Mouse (Mus musculus) ES-Bruce4 (cell line): ENCODE data around the gene Trpv4. TPM values are rescaled to one million over a fixed set of nuclear protein-coding genes. Genes with fewer than 3 reads are reported as not detected.

Experiments
- H3K27ac ChIP-seq: 2 replicates; pipeline ENCODE4 v1.5.1; 2012; ENCODE audit warnings: low read length, inconsistent platforms; ENCODE audit not compliant: insufficient read depth
- H3K27me3 ChIP-seq: 2 replicates; pipeline ENCODE4 v1.6.1; 2012; ENCODE audit warnings: mild to moderate bottlenecking, low read length, inconsistent platforms; ENCODE audit not compliant: control insufficient read depth, poor library complexity, insufficient read depth, severe bottlenecking
- H3K36me3 ChIP-seq: 2 replicates; pipeline ENCODE4 v1.6.1; 2012; ENCODE audit warnings: inconsistent platforms, mild to moderate bottlenecking, low read length, moderate library complexity; ENCODE audit not compliant: control insufficient read depth, poor library complexity, insufficient read depth, severe bottlenecking
- H3K4me1 ChIP-seq: one replicate; pipeline ENCODE4 v1.8.1; 2011; ENCODE audit warnings: low read length; ENCODE audit not compliant: control insufficient read depth, insufficient read depth
- H3K4me3 ChIP-seq: 2 replicates; pipeline ENCODE4 v1.5.1; 2011; ENCODE audit warnings: low read depth, mild to moderate bottlenecking, low read length
- H3K9ac ChIP-seq: 2 replicates; pipeline ENCODE4 v1.6.1; 2012; ENCODE audit warnings: low read depth, mild to moderate bottlenecking, inconsistent platforms; ENCODE audit not compliant: poor library complexity, severe bottlenecking
- H3K9me3 ChIP-seq: replicated peaks from 2 replicates; pipeline ENCODE4 v1.6.1; 2012; ENCODE audit warnings: mild to moderate bottlenecking, low read length, inconsistent platforms; ENCODE audit not compliant: control insufficient read depth, poor library complexity, insufficient read depth, severe bottlenecking
- CTCF ChIP-seq: IDR thresholded peaks from one replicate; pipeline ENCODE4 v1.8.1; 2011; ENCODE audit warnings: low read depth, low read length
- EP300 ChIP-seq: IDR thresholded peaks from 2 replicates; pipeline ENCODE4 v1.6.1; 2011; ENCODE audit warnings: low read depth, low read length; ENCODE audit not compliant: insufficient read depth
- POLR2A ChIP-seq: IDR thresholded peaks from one replicate; pipeline ENCODE4 v1.8.1; 2011; ENCODE audit warnings: low read length; ENCODE audit not compliant: insufficient read depth
- polyA plus RNA-seq: library from polyadenylated mRNA; stranded (reverse); fragments of >200 nt; gene quantifications from 2 replicates; pipeline ENCODE4 v1.2.4, GENCODE M21; 2011; ENCODE audit warnings: low read depth; ENCODE audit not compliant: missing spikeins, insufficient read depth, insufficient read length

Gene Trpv4
- polyA plus RNA-seq, 1 experiment: 4.2 TPM

GRCm38 (mm10) chr5:114620305-114620704 lies 37.9 kb downstream of the Trpv4 start:
- H3K9me3 ChIP-seq: no peaks in the 10 kb centered on the region

GRCm38 (mm10) chr5:114618851-114619250 lies 39.4 kb downstream of the Trpv4 start:
- Histone ChIP-seq H3K36me3 (no peaks in the 10 kb centered on the region), H3K27ac (no peak overlapping the region), H3K9ac (no peak overlapping the region), H3K4me1 (no peaks in the 10 kb centered on the region), H3K9me3 (no peaks in the 10 kb centered on the region), H3K4me3 (no peak overlapping the region), H3K27me3 (no peaks in the 10 kb centered on the region)
- TF ChIP-seq EP300 (no peak), CTCF (peak; percentile 90), POLR2A (no peak)

More at GRCm38 (mm10) chr5:114620305-114620704, 37.9 kb downstream of the Trpv4 start:
- Histone ChIP-seq H3K36me3 (no peaks in the 10 kb centered on the region), H3K9ac (no peak overlapping the region), H3K4me3 (no peak overlapping the region), H3K27me3 (no peaks in the 10 kb centered on the region), H3K27ac (no peak overlapping the region), H3K4me1 (no peaks in the 10 kb centered on the region)
- peak; percentile 87 for TF ChIP-seq CTCF
- no peak for TF ChIP-seq EP300

- Histone ChIP-seq H3K4me3 (no peak overlapping the region), H3K4me1 (no peaks in the 10 kb centered on the region), H3K36me3 (no peaks in the 10 kb centered on the region), H3K9ac (no peak overlapping the region), H3K27ac (no peak overlapping the region), H3K9me3 (no peaks in the 10 kb centered on the region), H3K27me3 (no peaks in the 10 kb centered on the region)
- no peak for TF ChIP-seq CTCF
- TF ChIP-seq POLR2A: no peak
- TF ChIP-seq EP300: no peak
Measured at GRCm38 (mm10) chr5:114617809-114618208, 40.4 kb downstream of the Trpv4 start.

- no peak overlapping the region for H3K9ac ChIP-seq
- no peaks in the 10 kb centered on the region for H3K36me3 ChIP-seq
- no peak overlapping the region for H3K27ac ChIP-seq
- H3K27me3 ChIP-seq: no peaks in the 10 kb centered on the region
- H3K4me3 ChIP-seq: no peak overlapping the region
- no peaks in the 10 kb centered on the region for H3K4me1 ChIP-seq
- TF ChIP-seq POLR2A (no peak), EP300 (no peak)
- H3K9me3 ChIP-seq: no peaks in the 10 kb centered on the region
Measured at GRCm38 (mm10) chr5:114616336-114617061, 41.7 kb downstream of the Trpv4 start.

GRCm38 (mm10) chr5:114614863-114615262 lies 43.4 kb downstream of the Trpv4 start:
- Histone ChIP-seq H3K27ac (no peak overlapping the region), H3K9ac (no peak overlapping the region), H3K9me3 (no peaks in the 10 kb centered on the region), H3K4me3 (no peak overlapping the region), H3K36me3 (no peaks in the 10 kb centered on the region), H3K4me1 (no peaks in the 10 kb centered on the region), H3K27me3 (no peaks in the 10 kb centered on the region)
- TF ChIP-seq EP300: no peak
- TF ChIP-seq CTCF: no peak
- no peak for TF ChIP-seq POLR2A

GRCm38 (mm10) chr5:114611968-114612608 lies 46.1 kb downstream of the Trpv4 start:
- H3K27ac ChIP-seq: no peak overlapping the region
- no peaks in the 10 kb centered on the region for H3K4me1 ChIP-seq
- H3K9ac ChIP-seq: no peak overlapping the region

More at GRCm38 (mm10) chr5:114611968-114612608, 46.1 kb downstream of the Trpv4 start:
- Histone ChIP-seq H3K4me3 (peak overlapping the region; percentile 55), H3K36me3 (no peaks in the 10 kb centered on the region), H3K27me3 (no peaks in the 10 kb centered on the region), H3K9me3 (no peaks in the 10 kb centered on the region)
- TF ChIP-seq POLR2A (no peak), CTCF (peak; percentile 74)
